Mouse (Mus musculus): ENCODE results near the gene Prkd3. TPM values are rescaled to one million over a fixed set of nuclear protein-coding genes. Genes with fewer than 3 reads are reported as not detected.

Prkd3 gene
- polyA plus RNA-seq, 1 experiment from 2014 or later = 16.8 TPM

- H3K9ac ChIP-seq = peak within 1 kb of the TSS; percentile 82
- ATAC-seq (ENCODE audit: low read depth) = peak; percentile 97
- under 1% methylated on average over 37 of the region's 37 CpGs for WGBS
- peak within 1 kb of the TSS; percentile 74 for H3K4me2 ChIP-seq
- no peaks in the 10 kb centered on the region for H3K27me3 ChIP-seq
- H3K36me3 ChIP-seq = peaks cover 27% of the 10 kb centered on the region
- H3K4me1 ChIP-seq (replicated peaks) = peaks cover 28% of the 10 kb centered on the region
- no peaks in the 10 kb centered on the region for H3K9me3 ChIP-seq
- peak within 1 kb of the TSS; percentile 87 for H3K27ac ChIP-seq (replicated peaks)
- H3K4me3 ChIP-seq = peak within 1 kb of the TSS; percentile 70
Observed at GRCm38 (mm10) chr17:78916369-78916813, 104.2 kb downstream of the Prkd3 start, which contains the start of gene Cebpzos. Gene Cebpzos, plus strand, starts transcription at chr17:78916500.

DNA sequence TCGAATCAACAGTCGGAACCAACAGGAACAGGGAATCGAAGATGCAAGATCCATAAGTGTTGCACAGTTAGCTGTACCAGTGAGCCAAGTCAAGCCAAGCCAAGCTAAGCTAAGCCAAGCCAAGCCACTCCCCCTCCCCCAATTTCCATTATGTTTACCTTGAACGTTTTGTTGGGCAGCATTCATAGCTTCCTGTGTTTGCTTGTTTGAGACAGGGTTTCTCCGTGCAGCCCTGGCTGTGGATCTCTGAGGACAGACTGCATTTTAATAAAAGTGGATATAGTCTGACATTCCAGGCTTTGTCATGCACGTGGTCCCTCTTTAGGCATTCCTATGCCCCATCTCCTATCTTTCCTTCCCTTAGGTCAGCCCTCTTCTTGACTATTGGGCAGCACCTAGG, 104.8 kb downstream of the Prkd3 start:
- Histone ChIP-seq H3K4me3 (peak overlapping the region; percentile 70), H3K9ac (peak overlapping the region; percentile 82), H3K27ac (replicated peaks) (peak overlapping the region; percentile 87), H3K36me3 (peaks cover 23% of the 10 kb centered on the region), H3K9me3 (no peaks in the 10 kb centered on the region), H3K4me1 (replicated peaks) (peaks cover 28% of the 10 kb centered on the region), H3K4me2 (peak overlapping the region; percentile 74), H3K27me3 (no peaks in the 10 kb centered on the region)
- ATAC-seq (ENCODE audit: low read depth) = peak; percentile 37
- 56% methylated on average over 6 of the region's 6 CpGs for WGBS

GRCm38 (mm10) chr17:78913921-78914320, 106.7 kb downstream of the Prkd3 start:
- Histone ChIP-seq H3K4me1 (replicated peaks) (peaks cover 28% of the 10 kb centered on the region), H3K4me2 (no peak overlapping the region), H3K36me3 (peaks cover 7% of the 10 kb centered on the region), H3K4me3 (no peak overlapping the region), H3K9ac (no peak overlapping the region), H3K9me3 (no peaks in the 10 kb centered on the region), H3K27ac (replicated peaks) (no peak overlapping the region), H3K27me3 (no peaks in the 10 kb centered on the region)
- ATAC-seq (ENCODE audit: low read depth) = no peak
- WGBS = 66% methylated on average over 3 of the region's 3 CpGs

DNA sequence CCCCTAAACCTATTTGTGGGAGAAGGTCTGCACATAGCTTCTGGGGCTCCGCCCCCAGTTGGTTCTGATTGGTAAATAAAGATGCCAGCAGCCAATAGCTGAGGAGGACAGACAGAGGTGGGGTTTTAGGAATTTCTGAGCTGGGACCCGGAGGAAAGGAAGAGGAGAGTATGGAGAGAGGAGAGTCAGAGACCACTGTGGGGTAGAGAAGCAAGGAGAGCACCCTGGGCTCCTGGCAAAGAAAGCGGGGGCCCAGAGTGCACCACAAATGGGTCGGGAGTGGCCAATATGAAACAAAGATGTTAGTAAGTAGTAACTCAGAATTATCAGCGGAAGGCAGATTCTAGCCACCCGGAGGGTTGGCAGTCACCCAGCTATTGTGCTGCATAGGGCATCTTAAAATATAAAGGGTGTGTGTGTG, 107.7 kb downstream of the Prkd3 start:
- H3K9me3 ChIP-seq = no peaks in the 10 kb centered on the region
- H3K27ac ChIP-seq (replicated peaks) = no peak overlapping the region; the same call in 1 of the 2 replicates
- peak overlapping the region; percentile 53 for H3K4me2 ChIP-seq
- H3K9ac ChIP-seq = peak overlapping the region; percentile 58
- H3K4me1 ChIP-seq (replicated peaks) = peaks cover 24% of the 10 kb centered on the region
- no peaks in the 10 kb centered on the region for H3K27me3 ChIP-seq
- peak overlapping the region; percentile 39 for H3K4me3 ChIP-seq
- no peaks in the 10 kb centered on the region for H3K36me3 ChIP-seq
- WGBS = 30% methylated on average over 6 of the region's 6 CpGs
- ATAC-seq (ENCODE audit: low read depth) = peak; percentile 54

DNA sequence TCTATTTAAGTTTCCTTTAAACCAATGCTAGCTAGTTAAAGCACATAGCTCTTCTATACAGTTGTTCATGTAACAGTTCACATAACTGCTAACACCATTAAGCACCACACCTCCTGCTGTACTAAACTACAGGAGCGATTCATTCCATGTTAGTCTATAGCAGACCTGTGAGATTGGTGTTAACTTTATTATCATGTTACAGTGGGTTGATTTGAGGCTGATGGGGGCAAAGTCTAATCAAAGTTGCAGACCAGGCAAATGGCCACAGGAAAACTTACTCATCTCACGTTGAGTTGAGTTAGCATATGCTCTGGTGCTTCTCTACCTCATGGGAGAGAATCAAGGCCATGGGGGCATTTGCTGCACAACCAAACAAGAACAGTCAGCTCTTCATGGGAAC, 111.2 kb downstream of the Prkd3 start:
- H3K4me1 ChIP-seq (replicated peaks) = peaks cover 7% of the 10 kb centered on the region; the same call in 1 of the 2 replicates
- no peak overlapping the region for H3K4me2 ChIP-seq
- H3K36me3 ChIP-seq = no peaks in the 10 kb centered on the region
- no peak overlapping the region for H3K27ac ChIP-seq (replicated peaks)
- no peak overlapping the region for H3K4me3 ChIP-seq
- no peak for ATAC-seq (ENCODE audit: low read depth)
- WGBS = 73% methylated on average over 2 of the region's 2 CpGs
- no peaks in the 10 kb centered on the region for H3K27me3 ChIP-seq
- no peaks in the 10 kb centered on the region for H3K9me3 ChIP-seq
- H3K9ac ChIP-seq = no peak overlapping the region

GRCm38 (mm10) chr17:78906892-78907291, 113.7 kb downstream of the Prkd3 start, which contains the start of gene Sult6b1:
Gene Sult6b1, minus strand, starts transcription at chr17:78906992.
- no peaks in the 10 kb centered on the region for H3K9me3 ChIP-seq
- no peak within 1 kb of the TSS for H3K9ac ChIP-seq
- H3K27me3 ChIP-seq = no peaks in the 10 kb centered on the region
- ATAC-seq (ENCODE audit: low read depth) = no peak
- H3K4me3 ChIP-seq = no peak within 1 kb of the TSS
- 89% methylated on average over 5 of the region's 5 CpGs for WGBS
- no peak within 1 kb of the TSS for H3K4me2 ChIP-seq
- no peaks in the 10 kb centered on the region for H3K4me1 ChIP-seq (replicated peaks)
- H3K27ac ChIP-seq (replicated peaks) = no peak within 1 kb of the TSS
- H3K36me3 ChIP-seq = no peaks in the 10 kb centered on the region

DNA sequence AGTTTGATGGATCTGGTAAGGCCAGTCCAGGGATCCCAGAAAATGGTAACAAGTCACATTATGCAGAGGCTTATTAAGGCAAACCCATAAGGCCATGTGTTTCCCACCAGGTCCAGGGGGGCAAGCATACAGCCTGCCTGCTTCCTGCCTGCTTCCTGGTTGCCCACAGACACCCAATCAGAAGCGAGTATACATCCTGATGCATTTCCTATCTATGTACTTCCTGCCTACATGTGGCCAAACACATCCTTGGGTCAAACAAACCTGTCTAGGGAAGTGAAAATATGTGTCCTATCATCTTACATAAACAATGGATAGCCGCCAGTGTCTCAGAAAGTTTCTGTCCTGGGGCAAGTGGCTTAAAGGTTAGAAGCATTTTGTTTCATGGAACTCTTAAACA, 117.5 kb downstream of the Prkd3 start:
- H3K27me3 ChIP-seq = no peaks in the 10 kb centered on the region
- no peak for ATAC-seq (ENCODE audit: low read depth)
- no peak overlapping the region for H3K4me2 ChIP-seq
- no peaks in the 10 kb centered on the region for H3K36me3 ChIP-seq
- no peaks in the 10 kb centered on the region for H3K4me1 ChIP-seq (replicated peaks)
- H3K9me3 ChIP-seq = no peaks in the 10 kb centered on the region
- no peak overlapping the region for H3K4me3 ChIP-seq
- WGBS = 90% methylated on average over 2 of the region's 2 CpGs
- no peak overlapping the region for H3K9ac ChIP-seq
- H3K27ac ChIP-seq (replicated peaks) = no peak overlapping the region

Other genes starting within 250 kb of the Prkd3 start
- gene Heatr5b, start 185.5 kb downstream of the Prkd3 start, polyA plus RNA-seq (2015; fragmentation: Nextera tagmentation; extraction: Ambion mirVana) = 20.4 and 21.4 TPM in 2 replicates
- gene Gpatch11, start 185.2 kb downstream of the Prkd3 start, polyA plus RNA-seq (2015; fragmentation: Nextera tagmentation; extraction: Ambion mirVana) = 54.6 and 66.2 TPM in 2 replicates
- gene Eif2ak2, start 138.2 kb downstream of the Prkd3 start, polyA plus RNA-seq (2015; fragmentation: Nextera tagmentation; extraction: Ambion mirVana) = 2.4 and 3.4 TPM in 2 replicates
- 0.26 TPM in 1 of 2 replicates, not detected in the other for gene Sult6b1, start 113.8 kb downstream of the Prkd3 start, polyA plus RNA-seq (2015; fragmentation: Nextera tagmentation; extraction: Ambion mirVana)
- gene Cebpzos, start 104.3 kb downstream of the Prkd3 start, polyA plus RNA-seq (2015; fragmentation: Nextera tagmentation; extraction: Ambion mirVana) = 129 and 134 TPM in 2 replicates
- gene Cebpz, start 83.8 kb downstream of the Prkd3 start, polyA plus RNA-seq (2015; fragmentation: Nextera tagmentation; extraction: Ambion mirVana) = 52.0 and 55.8 TPM in 2 replicates
- gene Ndufaf7, start 83.7 kb downstream of the Prkd3 start, polyA plus RNA-seq (2015; fragmentation: Nextera tagmentation; extraction: Ambion mirVana) = 59.8 and 64.7 TPM in 2 replicates
- gene Qpct, start 31.1 kb upstream of the Prkd3 start, polyA plus RNA-seq (2015; fragmentation: Nextera tagmentation; extraction: Ambion mirVana) = 12.5 TPM in 2 replicates

All from neural tube, embryonic 13.5 days (tissue).